Mouse (Mus musculus) liver, postnatal 0 days (tissue): ENCODE measurements at regions not wholly inside any gene's neighbourhood (a gene's known extent, or its start where the extent isn't known, plus 50 kb on each side); places are given as distances from the start of the nearest gene placed in this dataset.

Source experiments
- CTCF ChIP-seq: sonication (generic); IDR thresholded peaks from 2 replicates; pipeline ENCODE4 v1.5.1; 2016; ENCODE audit warnings: antibody characterized with exemption, low read depth
- EP300 ChIP-seq: IDR thresholded peaks from 2 replicates; pipeline ENCODE4 v1.6.1; 2016; ENCODE audit warnings: antibody characterized with exemption, low read depth, mild to moderate bottlenecking

- TF ChIP-seq EP300 (no peak), CTCF (no peak)
These were observed 62.0 kb upstream of the Nek7 start for GRCm38 (mm10) chr1:138681970-138682369.
